Mouse (Mus musculus) lung, postnatal 0 days (tissue): Measurements from ENCODE around the gene Hs6st1.

Experiments used
- CTCF ChIP-seq: IDR thresholded peaks from 2 replicates; pipeline ENCODE4 v1.5.1; 2016; ENCODE audit warnings: antibody characterized with exemption, mild to moderate bottlenecking
- EP300 ChIP-seq: IDR thresholded peaks from 2 replicates; pipeline ENCODE4 v1.6.1; 2016; ENCODE audit warnings: antibody characterized with exemption, mild to moderate bottlenecking, control low read depth

DNA sequence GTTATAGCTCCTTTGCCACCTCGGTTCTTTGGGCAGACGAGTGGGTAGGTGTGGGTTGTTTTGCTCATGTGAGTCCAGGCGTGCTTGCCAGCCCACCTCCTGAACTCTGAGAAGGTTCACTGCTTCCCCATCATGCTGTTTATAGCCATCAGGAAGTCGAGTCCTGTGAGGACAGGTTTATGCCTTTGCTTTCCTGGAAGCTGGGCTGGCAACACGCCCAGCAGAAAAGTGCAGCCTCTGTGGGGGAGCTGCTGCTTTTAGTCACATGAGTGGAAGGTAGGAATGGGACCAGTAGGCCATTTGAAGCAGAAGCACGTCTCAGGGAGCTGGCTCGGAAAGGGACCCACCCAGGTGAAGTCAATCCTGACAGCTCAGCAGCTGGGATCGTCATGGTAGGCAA, 11.5 kb downstream of the Hs6st1 start:
- TF ChIP-seq EP300 (no peak), CTCF (no peak)
